Mouse (Mus musculus): ENCODE data around the gene Gm21992. TPM values are rescaled to one million over a fixed set of nuclear protein-coding genes. Genes with fewer than 3 reads are reported as not detected.
"Not testable (repeated sequence)": the region's sequence is repeated elsewhere in the genome, so short reads cannot be mapped to it uniquely, and the experiment has no call there.

The Gm21992 gene
- polyA plus RNA-seq, 1 experiment from 2014 or later = 26.7 TPM

GRCm38 (mm10) chr19:4762876-4763275, 48.5 kb downstream of the Gm21992 start:
- no peaks in the 10 kb centered on the region for H3K9me3 ChIP-seq
- H3K4me3 ChIP-seq = no peak overlapping the region
- H3K27me3 ChIP-seq (ENCODE audit: insufficient read depth, poor library complexity, severe bottlenecking) = no peaks in the 10 kb centered on the region
- no peak for DNase-seq (ENCODE audit: low spot score)
- peaks cover 19% of the 10 kb centered on the region for H3K4me1 ChIP-seq (replicated peaks)
- 76% methylated on average over 1 of the region's 1 CpGs for WGBS
- H3K27ac ChIP-seq = no peak overlapping the region
- peaks cover 97% of the 10 kb centered on the region for H3K36me3 ChIP-seq

GRCm38 (mm10) chr19:4760544-4760943, 50.9 kb downstream of the Gm21992 start:
- H3K27ac ChIP-seq; H3K27me3 ChIP-seq (ENCODE audit: insufficient read depth, poor library complexity, severe bottlenecking); H3K9me3 ChIP-seq; H3K4me3 ChIP-seq; DNase-seq (ENCODE audit: low spot score): not testable (repeated sequence)
- peaks cover 28% of the 10 kb centered on the region for H3K4me1 ChIP-seq (replicated peaks)
- 93% methylated on average over 8 of the region's 8 CpGs for WGBS
- peaks cover 79% of the 10 kb centered on the region for H3K36me3 ChIP-seq

- no peak for DNase-seq (ENCODE audit: low spot score)
- Histone ChIP-seq H3K27ac (peak overlapping the region; percentile 99), H3K27me3 (ENCODE audit: insufficient read depth, poor library complexity, severe bottlenecking) (no peaks in the 10 kb centered on the region), H3K9me3 (no peaks in the 10 kb centered on the region), H3K36me3 (peaks cover 50% of the 10 kb centered on the region), H3K4me1 (replicated peaks) (peaks cover 31% of the 10 kb centered on the region), H3K4me3 (peak overlapping the region; percentile 86)
- WGBS = 11% methylated on average over 9 of the region's 9 CpGs
Measured at GRCm38 (mm10) chr19:4756921-4757320, 54.5 kb downstream of the Gm21992 start.

- under 1% methylated on average over 65 of the region's 65 CpGs for WGBS
- peak within 1 kb of the TSS; percentile 99 for H3K27ac ChIP-seq
- no peaks in the 10 kb centered on the region for H3K27me3 ChIP-seq (ENCODE audit: insufficient read depth, poor library complexity, severe bottlenecking)
- H3K36me3 ChIP-seq = peaks cover 50% of the 10 kb centered on the region
- DNase-seq (ENCODE audit: low spot score) = peak; percentile 99
- no peaks in the 10 kb centered on the region for H3K9me3 ChIP-seq
- H3K4me3 ChIP-seq = peak within 1 kb of the TSS; percentile 86
- H3K4me1 ChIP-seq (replicated peaks) = peaks cover 34% of the 10 kb centered on the region
Measured at GRCm38 (mm10) chr19:4756193-4756911, 55.1 kb downstream of the Gm21992 start, which contains the start of gene Rbm4b. Gene Rbm4b (plus strand): TSS chr19:4756497.

- Histone ChIP-seq H3K27ac (peak overlapping the region; percentile 99), H3K4me3 (peak overlapping the region; percentile 86), H3K9me3 (no peaks in the 10 kb centered on the region), H3K36me3 (peaks cover 50% of the 10 kb centered on the region), H3K27me3 (ENCODE audit: insufficient read depth, poor library complexity, severe bottlenecking) (no peaks in the 10 kb centered on the region), H3K4me1 (replicated peaks) (peaks cover 34% of the 10 kb centered on the region)
- under 1% methylated on average over 10 of the region's 10 CpGs for WGBS
- peak; percentile 90 for DNase-seq (ENCODE audit: low spot score)
Measured at GRCm38 (mm10) chr19:4755565-4756192, 55.7 kb downstream of the Gm21992 start.

- no peaks in the 10 kb centered on the region for H3K27me3 ChIP-seq (ENCODE audit: insufficient read depth, poor library complexity, severe bottlenecking)
- H3K4me3 ChIP-seq = no peak overlapping the region
- 82% methylated on average over 6 of the region's 6 CpGs for WGBS
- no peaks in the 10 kb centered on the region for H3K9me3 ChIP-seq
- H3K4me1 ChIP-seq (replicated peaks) = 0 out of 2 replicates have a peak, but pooled peaks cover 5% of the 10 kb centered on the region
- H3K27ac ChIP-seq = no peak overlapping the region
- H3K36me3 ChIP-seq = peaks cover 77% of the 10 kb centered on the region
- DNase-seq (ENCODE audit: low spot score) = no peak
Measured at GRCm38 (mm10) chr19:4749975-4750374, 61.4 kb downstream of the Gm21992 start.

- Histone ChIP-seq H3K36me3 (peaks cover 91% of the 10 kb centered on the region), H3K27ac (no peak overlapping the region), H3K4me1 (replicated peaks) (0 out of 2 replicates have a peak, but pooled peaks cover 5% of the 10 kb centered on the region), H3K4me3 (no peak overlapping the region), H3K9me3 (no peaks in the 10 kb centered on the region), H3K27me3 (ENCODE audit: insufficient read depth, poor library complexity, severe bottlenecking) (no peaks in the 10 kb centered on the region)
- 86% methylated on average over 10 of the region's 10 CpGs for WGBS
- no peak for DNase-seq (ENCODE audit: low spot score)
Measured at GRCm38 (mm10) chr19:4748493-4748892, 62.9 kb downstream of the Gm21992 start.

- Histone ChIP-seq H3K4me1 (replicated peaks) (0 out of 2 replicates have a peak, but pooled peaks cover 5% of the 10 kb centered on the region), H3K27me3 (ENCODE audit: insufficient read depth, poor library complexity, severe bottlenecking) (no peaks in the 10 kb centered on the region), H3K36me3 (peaks cover 94% of the 10 kb centered on the region), H3K27ac (no peak overlapping the region), H3K4me3 (no peak overlapping the region), H3K9me3 (no peaks in the 10 kb centered on the region)
- WGBS = 94% methylated on average over 9 of the region's 9 CpGs
- DNase-seq (ENCODE audit: low spot score) = no peak
Measured at GRCm38 (mm10) chr19:4747631-4748312, 63.6 kb downstream of the Gm21992 start.

- Histone ChIP-seq H3K4me3 (no peak overlapping the region), H3K9me3 (no peaks in the 10 kb centered on the region), H3K27ac (no peak overlapping the region), H3K36me3 (peaks cover 95% of the 10 kb centered on the region), H3K27me3 (ENCODE audit: insufficient read depth, poor library complexity, severe bottlenecking) (no peaks in the 10 kb centered on the region), H3K4me1 (replicated peaks) (0 out of 2 replicates have a peak, but pooled peaks cover 5% of the 10 kb centered on the region)
- DNase-seq (ENCODE audit: low spot score) = no peak
- 85% methylated on average over 14 of the region's 14 CpGs for WGBS
Measured at GRCm38 (mm10) chr19:4746611-4747010, 64.8 kb downstream of the Gm21992 start.

- H3K4me3 ChIP-seq = no peak overlapping the region
- DNase-seq (ENCODE audit: low spot score) = no peak
- 95% methylated on average over 10 of the region's 10 CpGs for WGBS
- H3K36me3 ChIP-seq = peaks cover 95% of the 10 kb centered on the region
- no peaks in the 10 kb centered on the region for H3K27me3 ChIP-seq (ENCODE audit: insufficient read depth, poor library complexity, severe bottlenecking)
- H3K4me1 ChIP-seq (replicated peaks) = 0 out of 2 replicates have a peak, but pooled peaks cover 3% of the 10 kb centered on the region
- no peaks in the 10 kb centered on the region for H3K9me3 ChIP-seq
- no peak overlapping the region for H3K27ac ChIP-seq
Measured at GRCm38 (mm10) chr19:4745681-4746080, 65.7 kb downstream of the Gm21992 start.

- DNase-seq (ENCODE audit: low spot score) = no peak
- Histone ChIP-seq H3K4me1 (replicated peaks) (0 out of 2 replicates have a peak, but pooled peaks cover 3% of the 10 kb centered on the region), H3K27me3 (ENCODE audit: insufficient read depth, poor library complexity, severe bottlenecking) (no peaks in the 10 kb centered on the region), H3K9me3 (no peaks in the 10 kb centered on the region), H3K4me3 (no peak overlapping the region), H3K36me3 (peaks cover 95% of the 10 kb centered on the region), H3K27ac (no peak overlapping the region)
- 89% methylated on average over 9 of the region's 9 CpGs for WGBS
Measured at GRCm38 (mm10) chr19:4745057-4745456, 66.4 kb downstream of the Gm21992 start.

GRCm38 (mm10) chr19:4744026-4744425, 67.4 kb downstream of the Gm21992 start:
- WGBS = 82% methylated on average over 14 of the region's 14 CpGs
- H3K4me3 ChIP-seq = no peak overlapping the region
- no peaks in the 10 kb centered on the region for H3K4me1 ChIP-seq (replicated peaks)
- DNase-seq (ENCODE audit: low spot score) = no peak
- no peaks in the 10 kb centered on the region for H3K27me3 ChIP-seq (ENCODE audit: insufficient read depth, poor library complexity, severe bottlenecking)
- H3K9me3 ChIP-seq = no peaks in the 10 kb centered on the region
- peaks cover 95% of the 10 kb centered on the region for H3K36me3 ChIP-seq
- H3K27ac ChIP-seq = no peak overlapping the region

GRCm38 (mm10) chr19:4743524-4743923, 67.9 kb downstream of the Gm21992 start:
- Histone ChIP-seq H3K4me3 (no peak overlapping the region), H3K27ac (no peak overlapping the region), H3K9me3 (no peaks in the 10 kb centered on the region), H3K27me3 (ENCODE audit: insufficient read depth, poor library complexity, severe bottlenecking) (no peaks in the 10 kb centered on the region), H3K36me3 (peaks cover 95% of the 10 kb centered on the region), H3K4me1 (replicated peaks) (no peaks in the 10 kb centered on the region)
- WGBS = 41% methylated on average over 5 of the region's 5 CpGs
- peak; percentile 31 for DNase-seq (ENCODE audit: low spot score)
